Mouse (Mus musculus) bone marrow macrophage, adult 2 months (primary cell): ENCODE measurements around the gene Ephb2. TPM values are rescaled to one million over a fixed set of nuclear protein-coding genes. Genes with fewer than 3 reads are reported as not detected.

Experiments
- H3K27ac ChIP-seq: 2 replicates; pipeline ENCODE4 v1.5.1; 2012; ENCODE audit warnings: low read depth, low read length; ENCODE audit not compliant: insufficient read depth
- H3K4me1 ChIP-seq: 2 replicates; pipeline ENCODE4 v1.6.1; 2012; ENCODE audit warnings: low read length; ENCODE audit not compliant: control insufficient read depth, insufficient read depth
- H3K4me3 ChIP-seq: 2 replicates; pipeline ENCODE4 v1.5.1; 2012; ENCODE audit warnings: mild to moderate bottlenecking, low read length, moderate library complexity; ENCODE audit not compliant: insufficient read depth
- CTCF ChIP-seq: IDR thresholded peaks from 2 replicates; pipeline ENCODE4 v1.5.1; 2012; ENCODE audit warnings: low read depth, mild to moderate bottlenecking, low read length, moderate library complexity
- POLR2A ChIP-seq: IDR thresholded peaks from 2 replicates; pipeline ENCODE4 v1.6.1; 2012; ENCODE audit warnings: mild to moderate bottlenecking, low read depth, low read length, borderline replicate concordance
- polyA plus RNA-seq: library from polyadenylated mRNA; stranded (reverse); fragments of >200 nt; gene quantifications from 2 replicates; pipeline ENCODE4 v1.2.4, GENCODE M21; 2012; ENCODE audit not compliant: missing spikeins, insufficient read depth, insufficient read length

The Ephb2 gene
- not detected in 2 replicates for polyA plus RNA-seq

GRCm38 (mm10) chr4:136835621-136836386 is at the start of gene Ephb2:
Gene Ephb2 (minus strand): TSS chr4:136835988.
- peak within 1 kb of the TSS; percentile 33 for H3K4me3 ChIP-seq
- no peak within 1 kb of the TSS for H3K27ac ChIP-seq
- TF ChIP-seq CTCF (no peak), POLR2A (no peak)
- no peaks in the 10 kb centered on the region for H3K4me1 ChIP-seq

GRCm38 (mm10) chr4:136878601-136879000 is 42.8 kb upstream of the Ephb2 start:
- H3K4me3 ChIP-seq, result no peak overlapping the region
- no peak for TF ChIP-seq POLR2A
- no peak for TF ChIP-seq CTCF
- peaks cover 17% of the 10 kb centered on the region for H3K4me1 ChIP-seq

GRCm38 (mm10) chr4:136878171-136878570 is 42.4 kb upstream of the Ephb2 start:
- TF ChIP-seq CTCF, result no peak
- no peak for TF ChIP-seq POLR2A
- no peak overlapping the region for H3K27ac ChIP-seq
- no peak overlapping the region for H3K4me3 ChIP-seq
- peaks cover 13% of the 10 kb centered on the region for H3K4me1 ChIP-seq

More at GRCm38 (mm10) chr4:136878601-136879000, 42.8 kb upstream of the Ephb2 start:
- no peak overlapping the region for H3K27ac ChIP-seq

- Histone ChIP-seq H3K4me1 (peaks cover 7% of the 10 kb centered on the region), H3K27ac (no peak overlapping the region), H3K4me3 (no peak overlapping the region)
- peak; percentile 38; the same call in 1 of the 2 replicates for TF ChIP-seq CTCF
- TF ChIP-seq POLR2A, result no peak
Measured at GRCm38 (mm10) chr4:136876971-136877370, 41.2 kb upstream of the Ephb2 start.

GRCm38 (mm10) chr4:136875012-136875411 is 39.2 kb upstream of the Ephb2 start:
- Histone ChIP-seq H3K4me1 (peaks cover 3% of the 10 kb centered on the region), H3K27ac (no peak overlapping the region), H3K4me3 (no peak overlapping the region)
- TF ChIP-seq POLR2A, result no peak

GRCm38 (mm10) chr4:136868371-136868770 is 32.6 kb upstream of the Ephb2 start:
- TF ChIP-seq CTCF, result no peak
- TF ChIP-seq POLR2A, result no peak
- Histone ChIP-seq H3K27ac (no peak overlapping the region), H3K4me1 (no peaks in the 10 kb centered on the region), H3K4me3 (no peak overlapping the region)

GRCm38 (mm10) chr4:136867690-136868345 is 32.0 kb upstream of the Ephb2 start:
- TF ChIP-seq CTCF, result no peak
- TF ChIP-seq POLR2A, result no peak
- Histone ChIP-seq H3K4me3 (no peak overlapping the region), H3K4me1 (no peaks in the 10 kb centered on the region), H3K27ac (no peak overlapping the region)

- Histone ChIP-seq H3K4me1 (no peaks in the 10 kb centered on the region), H3K4me3 (no peak overlapping the region)
- TF ChIP-seq POLR2A, result no peak
- TF ChIP-seq CTCF, result no peak
Measured at GRCm38 (mm10) chr4:136865531-136865930, 29.7 kb upstream of the Ephb2 start.

GRCm38 (mm10) chr4:136864751-136865470 is 29.1 kb upstream of the Ephb2 start:
- Histone ChIP-seq H3K4me3 (no peak overlapping the region), H3K4me1 (no peaks in the 10 kb centered on the region), H3K27ac (no peak overlapping the region)
- TF ChIP-seq POLR2A (no peak), CTCF (no peak)

More at GRCm38 (mm10) chr4:136865531-136865930, 29.7 kb upstream of the Ephb2 start:
- no peak overlapping the region for H3K27ac ChIP-seq

GRCm38 (mm10) chr4:136863517-136863916 is 27.7 kb upstream of the Ephb2 start:
- Histone ChIP-seq H3K27ac (no peak overlapping the region), H3K4me3 (no peak overlapping the region), H3K4me1 (no peaks in the 10 kb centered on the region)
- no peak for TF ChIP-seq POLR2A
- no peak for TF ChIP-seq CTCF
